Mouse (Mus musculus) neutrophil, adult 83 days (primary cell): ENCODE measurements around the gene Pcdh19. TPM values are rescaled to one million over a fixed set of nuclear protein-coding genes. Genes with fewer than 3 reads are reported as not detected.

ENCODE experiments used
- total RNA-seq, 2 experiments: library from RNA; stranded (reverse); gene quantifications; one replicate each; pipeline ENCODE4 v1.2.4; 2023

Gene Pcdh19
- not detected for total RNA-seq

GRCm38 (mm10) chrX:133688840-133689239, at the start of gene Pcdh19:
TSS of gene Pcdh19 (minus strand) at chrX:133688987.

Other genes with a start within 250 kb of the Pcdh19 start
- gene Tnmd, start 162.0 kb upstream of the Pcdh19 start, total RNA-seq = not detected
- under 1 TPM; 0.49 to 0.79 TPM for gene Tspan6, start 209.4 kb upstream of the Pcdh19 start, total RNA-seq
- not detected for gene Srpx2, start 219.4 kb upstream of the Pcdh19 start, total RNA-seq